Mouse (Mus musculus): ENCODE measurements at regions not wholly inside any gene's neighbourhood (a gene's known extent, or its start where the extent isn't known, plus 50 kb on each side); places are given as distances from the start of the nearest gene placed in this dataset.

DNA sequence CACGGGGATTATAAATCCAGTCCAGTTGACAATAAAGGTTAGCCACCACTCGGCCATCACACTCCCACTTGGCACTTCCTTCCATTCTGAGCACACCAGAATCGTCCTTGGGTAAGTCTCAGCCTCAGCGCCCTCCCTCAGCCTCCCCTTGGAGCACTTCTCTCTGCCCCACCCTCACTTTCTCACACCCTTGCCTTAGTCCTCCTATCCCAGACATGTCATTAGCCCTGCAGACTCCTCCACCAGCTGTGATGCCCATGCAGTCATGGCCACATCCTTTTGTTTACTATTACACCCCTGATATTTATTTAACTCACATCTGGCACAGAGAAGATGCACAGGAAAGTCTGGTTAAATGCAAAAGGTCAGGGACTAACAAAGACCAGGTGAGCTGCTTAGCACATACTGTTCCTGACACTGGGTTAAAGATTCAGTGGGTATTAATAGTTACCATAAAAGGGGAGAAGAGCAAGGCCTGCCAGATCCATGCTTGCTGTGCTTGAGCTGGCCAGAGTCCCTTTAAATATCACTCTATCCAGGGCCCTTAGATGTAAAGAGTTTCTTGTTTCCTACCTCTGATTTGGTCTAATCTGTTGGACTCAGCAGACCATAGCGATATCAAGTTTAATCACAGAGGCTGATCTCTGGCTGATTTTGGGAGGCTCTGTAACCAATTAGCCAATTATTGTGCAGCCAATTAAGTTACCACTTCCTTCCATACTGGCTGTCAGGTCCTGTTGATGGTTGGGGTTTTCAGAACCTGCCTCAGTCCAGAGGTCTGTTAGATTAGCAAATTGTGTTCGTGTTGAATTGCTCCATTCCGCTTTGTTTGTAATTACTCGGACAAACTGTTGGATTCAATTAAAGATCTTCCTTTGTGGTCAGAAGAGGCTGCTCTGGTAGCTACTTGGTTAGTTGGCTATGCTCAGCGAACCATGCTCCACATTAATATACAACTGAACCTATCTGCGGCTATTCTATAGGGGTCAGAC lies 518.0 kb upstream of the Tmem132c start:
- DNase-seq (ENCODE audit: low read depth, low spot score) = no peak

DNA sequence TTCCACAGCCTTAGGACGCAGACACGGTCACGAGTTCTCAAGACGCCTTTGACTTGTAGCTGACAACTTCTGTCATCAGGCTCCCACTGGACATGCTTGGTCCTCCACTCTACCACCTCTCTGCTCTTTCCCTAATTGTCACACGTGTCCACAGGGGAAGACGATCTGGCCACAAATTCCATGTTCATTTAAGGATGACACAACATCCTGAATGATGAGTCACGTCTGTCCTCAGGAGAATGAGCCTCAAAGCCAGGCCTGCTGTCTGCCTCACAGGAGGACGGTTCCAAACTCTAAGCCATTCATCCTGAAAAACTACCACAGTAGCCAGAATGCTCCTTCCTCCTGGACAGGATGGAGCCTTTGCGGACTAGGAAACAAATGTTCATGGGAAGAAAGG lies 517.3 kb upstream of the Tmem132c start:
- no peak for DNase-seq (ENCODE audit: low read depth, low spot score)

DNA sequence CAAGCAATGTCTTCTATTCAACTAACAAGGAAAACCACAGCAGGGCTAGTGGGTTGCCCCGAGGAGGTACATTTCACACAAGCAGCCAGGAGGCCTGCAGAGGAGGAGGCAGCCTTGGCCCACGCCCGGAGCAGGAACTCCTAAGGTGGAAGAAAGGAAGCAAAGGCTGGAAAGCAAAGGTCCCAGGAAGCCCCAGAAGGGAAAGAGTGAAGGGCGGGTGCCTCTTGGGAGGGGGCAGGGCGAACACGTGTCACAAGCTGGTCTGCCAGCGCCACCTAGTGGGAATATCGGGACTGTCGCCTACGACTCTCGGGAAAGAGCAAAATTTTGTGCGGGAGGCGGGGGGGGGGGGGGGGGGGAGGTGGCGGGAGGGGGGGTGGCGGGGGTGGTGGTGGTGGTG lies 508.1 kb upstream of the Tmem132c start:
- DNase-seq (ENCODE audit: low read depth, low spot score) = peak; percentile 1

DNA sequence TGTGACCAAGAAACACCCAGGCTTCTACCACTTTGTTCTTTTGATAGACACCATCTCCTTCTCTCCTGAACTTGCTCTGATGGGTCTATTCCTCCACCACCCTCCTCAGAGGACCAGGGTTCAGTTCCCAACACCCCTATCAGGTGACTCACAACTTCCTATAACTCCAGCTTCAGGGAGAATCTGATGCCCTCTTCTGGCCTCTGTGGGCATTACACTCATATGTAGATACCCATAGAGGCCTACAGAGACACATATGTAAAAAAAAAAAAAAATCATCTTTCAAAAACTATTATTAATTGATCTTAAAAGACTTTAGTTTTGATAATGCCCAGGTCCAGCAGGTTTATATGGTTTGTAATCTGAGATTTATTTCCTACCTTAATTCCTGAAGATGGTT lies 505.9 kb upstream of the Tmem132c start:
- DNase-seq (ENCODE audit: low read depth, low spot score) = no peak

DNA sequence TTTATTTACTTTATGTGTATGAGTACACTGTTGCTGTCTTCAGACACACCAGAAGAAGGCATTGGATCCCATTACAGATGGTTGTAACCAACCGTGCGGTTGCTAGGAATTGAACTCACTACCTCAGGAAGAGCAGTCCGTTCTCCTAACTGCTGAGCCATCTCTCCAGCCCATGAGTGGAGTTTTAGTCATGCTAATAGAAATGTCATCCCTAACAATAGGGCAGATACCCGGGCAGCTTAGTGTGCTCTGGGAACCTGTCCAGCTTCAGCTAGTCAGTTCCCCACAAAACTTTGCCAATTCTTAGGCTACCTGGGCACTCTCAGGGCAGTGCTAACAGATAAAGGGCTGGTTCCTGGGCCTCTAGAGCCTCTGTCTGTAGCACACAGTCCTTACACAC lies 503.9 kb upstream of the Tmem132c start:
- no peak for DNase-seq (ENCODE audit: low read depth, low spot score)

DNA sequence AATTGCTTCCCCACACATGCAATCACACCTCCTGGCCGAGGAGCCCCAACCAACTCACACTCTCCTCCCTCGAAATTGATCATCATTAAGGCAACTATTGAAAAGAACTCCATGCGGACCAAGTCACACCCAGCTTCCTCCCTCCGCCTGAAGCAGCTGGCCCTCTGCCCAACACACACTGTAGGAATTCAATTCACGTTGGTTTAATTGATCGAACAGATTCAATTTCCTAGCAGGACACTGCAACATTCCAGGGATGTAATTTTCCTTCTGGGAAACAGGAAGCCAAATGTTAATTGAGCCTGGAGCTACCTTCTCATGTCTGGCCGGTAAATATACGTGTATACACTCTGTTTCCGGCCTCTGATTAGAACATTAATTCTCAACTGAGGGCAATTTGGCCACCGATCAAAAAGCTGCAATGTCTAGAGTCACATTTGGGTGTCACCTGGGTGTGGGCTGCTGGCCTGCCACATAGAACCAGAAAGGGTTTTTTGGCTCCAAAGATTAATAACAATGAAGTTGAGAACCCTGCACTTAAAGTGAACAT lies 500.7 kb upstream of the Tmem132c start:
- DNase-seq (ENCODE audit: low read depth, low spot score) = no peak

DNA sequence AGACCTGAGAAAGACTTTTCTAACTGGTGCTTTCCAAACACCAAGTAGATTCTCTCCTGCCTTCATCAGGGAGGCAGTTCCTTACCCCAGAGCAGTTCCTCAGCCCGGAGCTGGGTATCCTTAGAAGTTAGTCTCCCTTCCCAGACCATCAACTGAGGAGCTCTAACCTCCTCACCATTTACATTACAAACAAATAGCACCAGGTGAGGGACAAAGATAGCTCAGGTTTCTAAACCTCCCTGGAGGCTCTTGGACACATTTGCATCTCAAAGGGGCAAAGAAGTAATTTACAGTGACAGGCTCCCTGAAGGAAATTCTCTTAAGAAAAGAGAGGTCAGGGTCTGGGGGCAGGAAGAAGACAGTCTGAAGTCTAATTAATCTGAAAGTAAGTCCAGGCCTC lies 486.5 kb upstream of the Tmem132c start:
- DNase-seq (ENCODE audit: low read depth, low spot score) = no peak

DNA sequence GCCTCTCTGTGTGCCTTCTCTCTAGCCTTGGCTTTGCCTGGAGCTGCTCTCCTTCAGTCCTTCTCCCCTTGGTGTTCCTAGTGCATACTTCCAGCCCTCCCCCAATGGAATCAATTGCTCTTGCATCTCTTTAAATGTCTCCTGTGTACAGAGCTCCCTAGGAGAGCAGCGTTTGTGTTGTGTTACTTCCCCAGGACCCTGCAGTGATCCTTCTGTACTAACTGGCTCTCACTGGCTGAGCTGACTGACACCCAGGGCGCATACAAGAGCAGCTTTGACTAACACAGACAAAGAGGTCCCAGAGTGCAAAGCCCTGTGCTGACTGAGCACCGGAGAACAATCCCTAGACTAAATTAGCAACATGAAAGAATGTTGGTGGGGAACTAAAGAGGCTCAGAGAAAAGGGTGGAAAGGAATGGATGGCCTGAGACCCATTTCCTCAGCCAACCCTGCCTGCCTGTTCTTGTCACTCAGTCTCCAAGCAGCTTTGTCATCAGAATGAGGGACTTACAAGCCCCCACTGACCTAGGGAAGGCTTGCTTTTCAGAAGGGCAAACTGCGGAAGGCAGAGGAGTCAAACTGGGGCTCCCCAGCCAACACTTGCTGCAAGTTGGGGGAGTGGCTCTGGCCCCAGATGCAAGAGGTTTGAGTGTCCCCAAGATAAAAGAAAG lies 476.4 kb upstream of the Tmem132c start:
- no peak for DNase-seq (ENCODE audit: low read depth, low spot score)

DNA sequence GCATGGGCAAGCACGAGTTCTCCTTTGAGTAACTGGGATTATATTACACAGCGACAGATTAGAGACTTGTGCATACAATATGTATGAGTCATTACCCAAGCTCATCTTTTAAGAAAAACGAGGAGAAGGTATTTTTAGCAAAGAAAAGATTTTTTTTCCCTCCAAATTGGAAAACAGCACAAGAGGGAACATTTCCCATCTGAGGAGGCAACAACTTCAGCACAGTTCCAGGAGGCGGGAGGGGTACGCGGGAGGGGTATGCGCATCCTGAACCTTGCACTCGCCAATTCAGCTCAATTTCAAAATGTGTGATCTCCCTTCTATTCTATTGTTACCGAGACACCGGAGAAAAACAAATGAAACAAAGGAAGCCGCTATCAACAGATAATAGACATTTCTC lies 472.6 kb upstream of the Tmem132c start:
- DNase-seq (ENCODE audit: low read depth, low spot score) = no peak

DNA sequence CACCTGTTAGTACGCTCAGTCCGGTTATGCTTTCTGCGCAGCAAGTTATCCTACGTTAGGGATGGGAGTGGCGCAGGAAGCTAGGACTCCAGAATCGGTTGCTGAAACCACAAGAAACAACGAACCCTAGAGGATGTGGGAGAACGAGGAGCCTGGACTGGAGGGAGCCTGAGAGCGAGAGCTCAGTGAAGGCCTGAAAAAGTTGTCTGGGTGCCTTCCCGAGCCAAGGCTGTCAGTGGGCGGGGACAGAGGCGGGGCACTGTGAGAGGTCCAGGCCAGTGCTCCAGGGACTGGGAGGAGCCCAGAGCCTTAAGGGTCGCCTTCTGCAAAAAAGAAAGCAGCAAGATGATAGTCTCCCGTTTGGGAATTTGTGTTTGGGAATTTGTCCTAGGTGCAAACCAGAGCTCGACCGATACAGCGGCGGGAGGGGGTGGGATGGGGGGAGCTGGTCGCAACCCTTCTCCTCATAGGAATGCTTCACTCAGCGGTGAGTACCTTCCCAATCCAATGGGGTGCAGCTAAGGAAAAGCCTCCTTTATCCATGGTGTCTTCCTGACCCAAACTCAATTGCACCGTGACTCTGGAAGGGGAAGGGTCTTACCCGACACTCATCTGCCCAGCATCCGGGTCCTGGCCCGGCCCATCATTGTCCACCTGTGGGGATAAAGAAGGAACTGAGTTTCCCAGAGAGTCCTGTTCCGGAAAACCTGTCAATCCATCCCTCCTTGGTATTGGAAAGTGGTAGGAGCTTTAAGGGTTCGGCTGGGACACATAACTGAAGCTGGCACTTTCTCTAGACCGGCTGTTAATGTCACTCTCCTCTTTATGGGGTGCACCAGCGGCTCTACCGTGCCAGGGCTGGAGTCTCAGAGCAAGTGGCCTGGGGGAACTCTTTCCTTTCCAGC lies 453.6 kb upstream of the Tmem132c start:
- DNase-seq (ENCODE audit: low read depth, low spot score) = no peak

DNA sequence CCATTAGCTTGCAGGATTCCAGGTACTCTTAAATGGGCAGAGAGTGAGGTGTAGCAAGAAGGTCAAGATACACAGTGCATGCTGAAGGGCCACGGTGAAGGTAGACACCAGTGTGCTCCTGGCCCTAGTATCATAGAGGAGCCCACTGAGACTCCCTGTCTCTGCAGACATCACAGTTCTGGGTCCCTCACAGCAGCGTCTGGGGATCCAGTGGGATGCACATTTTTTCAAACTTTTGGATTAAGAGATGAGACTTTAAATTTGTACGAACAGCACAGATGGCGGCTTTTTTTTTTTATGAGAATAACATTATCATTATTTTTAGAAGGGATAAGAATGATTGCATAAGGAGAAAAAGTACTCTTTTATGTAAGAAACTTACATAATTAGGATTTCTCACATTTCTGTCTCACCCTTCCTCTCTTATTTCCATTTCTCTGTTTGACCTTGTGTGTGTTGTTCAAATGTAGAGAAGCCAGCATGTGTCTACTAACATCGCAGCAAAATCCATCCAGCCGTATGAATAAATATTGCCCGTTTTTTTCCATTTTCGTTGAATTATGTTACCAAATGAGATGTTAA lies 441.8 kb upstream of the Tmem132c start:
- no peak for DNase-seq (ENCODE audit: low read depth, low spot score)

DNA sequence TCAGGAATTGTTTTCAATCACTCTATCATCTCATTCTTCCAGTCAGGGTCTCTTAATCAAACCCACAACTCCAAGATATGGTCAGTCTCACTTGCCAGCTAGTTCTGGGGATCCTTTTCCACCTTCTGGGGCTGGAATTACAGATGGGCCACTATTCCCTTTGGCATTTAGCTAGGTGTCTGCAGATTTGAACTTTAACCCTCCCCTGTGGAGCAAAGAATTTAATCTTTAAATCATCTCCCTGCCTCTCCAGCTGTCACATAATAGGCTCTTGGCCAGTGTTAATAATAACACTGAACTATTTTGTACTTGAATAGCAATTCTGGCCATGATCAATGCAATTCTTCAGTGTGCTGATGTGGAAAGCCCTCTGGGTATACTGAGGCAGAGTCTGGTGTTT lies 435.0 kb upstream of the Tmem132c start:
- DNase-seq (ENCODE audit: low read depth, low spot score) = no peak

DNA sequence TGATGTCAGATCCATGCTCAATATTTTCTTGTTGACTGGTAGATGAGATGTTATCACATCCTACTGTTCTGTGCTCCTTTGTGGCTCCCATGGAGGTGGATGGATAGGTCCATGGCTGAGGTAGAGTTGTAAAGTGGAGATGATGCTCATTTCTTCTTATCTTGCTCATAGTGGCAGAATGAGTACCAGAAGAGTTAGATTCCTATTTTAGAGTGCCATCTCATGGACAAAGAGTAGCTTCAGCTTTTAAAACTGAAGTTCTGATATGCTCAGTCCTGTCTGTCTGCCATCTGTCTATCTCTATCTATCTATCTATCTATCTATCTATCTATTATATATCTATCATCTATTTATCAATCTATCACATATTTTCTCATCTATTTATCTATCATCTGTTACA lies 425.5 kb upstream of the Tmem132c start:
- no peak for DNase-seq (ENCODE audit: low read depth, low spot score)

DNA sequence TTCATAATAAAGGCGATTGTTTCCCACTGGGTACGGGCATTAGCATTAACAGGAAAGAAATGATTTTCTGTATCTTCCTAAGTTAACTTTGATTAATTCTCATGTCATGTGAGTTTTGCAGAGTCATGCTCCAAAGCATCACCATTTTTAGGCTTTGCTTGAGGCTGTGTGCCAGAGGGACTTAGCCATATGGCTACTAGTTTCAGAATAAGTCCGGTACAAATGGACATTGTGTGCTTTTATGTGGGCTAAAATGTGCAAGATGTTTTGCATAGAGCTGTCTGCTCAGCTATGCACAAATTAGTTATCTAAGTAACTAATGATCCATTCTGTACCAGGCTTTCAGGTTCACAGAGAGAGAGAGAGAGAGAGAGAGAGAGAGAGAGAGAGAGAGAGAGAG lies 406.2 kb upstream of the Tmem132c start:
- DNase-seq (ENCODE audit: low read depth, low spot score) = no peak

DNA sequence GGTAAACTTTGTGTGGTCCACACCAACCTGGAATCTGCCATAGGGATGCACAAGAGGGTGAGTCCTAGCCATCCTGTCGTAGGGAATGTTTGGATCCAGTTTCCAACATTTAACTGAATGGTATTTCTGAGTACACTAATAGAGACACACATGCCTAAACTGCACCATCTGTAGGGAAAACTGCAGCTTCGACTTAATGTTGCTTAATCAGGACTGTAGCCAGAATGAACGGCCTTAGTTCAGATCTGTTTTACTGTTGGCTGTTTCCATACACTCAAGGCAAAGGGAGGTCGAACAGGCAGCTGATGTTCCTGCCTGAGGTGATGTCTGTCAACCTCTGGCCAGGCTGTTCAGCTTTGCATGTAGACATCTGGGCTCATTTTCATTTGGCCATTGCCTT lies 399.0 kb upstream of the Tmem132c start:
- no peak for DNase-seq (ENCODE audit: low read depth, low spot score)

DNA sequence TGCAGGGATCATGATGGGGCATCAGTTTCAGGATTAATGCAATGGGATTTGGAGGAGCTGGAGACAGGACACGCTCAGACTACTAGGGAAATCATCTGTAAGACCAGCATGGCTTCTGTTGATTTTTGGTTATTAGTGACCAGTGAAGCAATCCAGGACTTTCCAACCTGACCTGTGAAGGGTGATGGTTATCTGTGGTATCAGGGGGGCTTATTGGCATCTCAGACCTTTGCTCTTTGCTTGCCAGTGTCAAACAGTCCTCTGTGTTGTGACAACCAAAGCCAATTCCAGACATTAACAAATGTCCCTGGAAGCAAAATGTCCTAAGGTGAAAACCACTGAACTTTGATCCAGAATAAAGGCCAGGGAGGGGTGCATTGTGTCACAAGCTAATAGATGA lies 379.5 kb upstream of the Tmem132c start:
- DNase-seq (ENCODE audit: low read depth, low spot score) = no peak

DNA sequence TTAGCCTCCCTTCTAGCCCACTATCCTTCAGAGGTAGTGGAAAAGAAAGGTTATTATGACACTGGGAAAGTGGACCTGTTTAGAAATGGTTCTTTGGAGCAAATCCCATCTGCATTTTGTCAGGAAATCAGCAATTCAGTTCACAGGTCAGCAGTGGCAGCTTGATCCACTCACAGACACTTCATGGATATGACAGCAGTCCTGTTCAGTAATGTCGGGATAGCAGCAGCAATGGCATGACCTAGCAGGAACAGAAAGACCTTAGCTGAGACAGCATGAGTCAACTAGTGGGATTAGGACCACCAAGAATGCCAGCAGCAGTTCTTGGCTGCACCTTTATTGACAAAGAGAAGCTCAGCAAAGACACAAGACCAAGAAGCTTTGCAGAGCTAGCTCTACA lies 365.8 kb upstream of the Tmem132c start:
- no peak for DNase-seq (ENCODE audit: low read depth, low spot score)

DNA sequence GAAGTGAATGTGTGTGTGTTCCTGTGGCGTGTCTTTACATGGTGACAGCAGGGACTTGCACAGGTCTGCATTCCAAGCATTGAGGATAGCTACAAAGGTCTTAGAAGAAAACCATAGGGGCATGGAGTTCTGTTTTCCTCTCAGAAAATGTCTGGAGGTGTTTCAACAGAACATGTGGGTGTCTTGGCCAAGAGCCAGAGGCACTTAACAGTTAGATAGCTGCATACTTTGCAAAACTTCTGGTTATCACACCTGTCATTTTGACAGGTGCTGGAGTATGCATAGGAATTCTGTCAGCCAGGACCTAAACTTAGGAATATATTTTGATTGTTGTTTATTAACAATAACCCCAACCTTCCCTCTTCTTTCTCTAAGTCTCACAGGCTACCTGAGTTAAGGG lies 350.9 kb upstream of the Tmem132c start:
- no peak for DNase-seq (ENCODE audit: low read depth, low spot score)

DNA sequence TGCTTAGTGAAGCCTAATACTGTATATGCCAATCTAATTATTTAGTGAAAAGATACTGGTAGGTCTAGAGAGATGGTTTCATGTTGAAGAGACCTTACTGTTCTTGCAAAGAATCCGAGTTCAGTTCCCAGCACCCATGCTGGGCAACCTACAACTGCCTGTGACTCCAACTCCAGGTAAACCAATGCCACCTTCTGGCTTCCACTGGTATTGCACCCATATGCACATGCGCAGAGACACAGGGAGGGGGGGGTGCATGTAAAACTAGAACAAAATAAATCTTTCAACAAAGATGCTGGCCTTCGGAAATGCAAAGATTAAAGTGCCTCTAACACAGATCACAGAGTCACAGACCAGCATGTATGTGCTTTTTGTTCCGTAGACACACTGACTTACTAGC lies 348.5 kb upstream of the Tmem132c start:
- DNase-seq (ENCODE audit: low read depth, low spot score) = no peak

DNA sequence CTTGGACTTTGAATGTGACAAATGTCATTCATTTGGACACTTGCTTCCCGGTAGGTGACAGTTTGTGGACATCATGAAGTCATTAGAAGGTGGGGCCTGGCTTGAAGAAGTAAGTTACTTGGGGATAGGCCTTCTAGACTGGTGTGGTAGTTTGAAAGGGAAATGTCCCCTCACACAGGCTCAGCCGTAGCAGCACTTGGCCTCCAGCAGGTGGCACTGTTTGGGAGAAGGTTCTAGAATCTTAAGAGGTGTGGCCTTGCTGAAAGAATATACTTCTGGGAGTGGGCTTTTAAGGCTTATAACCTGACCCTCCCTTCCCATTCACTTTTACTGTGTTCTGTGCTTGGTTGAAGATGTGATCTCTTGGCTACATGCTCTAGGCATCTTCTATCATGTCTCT lies 331.5 kb upstream of the Tmem132c start:
- no peak for DNase-seq (ENCODE audit: low read depth, low spot score)

DNA sequence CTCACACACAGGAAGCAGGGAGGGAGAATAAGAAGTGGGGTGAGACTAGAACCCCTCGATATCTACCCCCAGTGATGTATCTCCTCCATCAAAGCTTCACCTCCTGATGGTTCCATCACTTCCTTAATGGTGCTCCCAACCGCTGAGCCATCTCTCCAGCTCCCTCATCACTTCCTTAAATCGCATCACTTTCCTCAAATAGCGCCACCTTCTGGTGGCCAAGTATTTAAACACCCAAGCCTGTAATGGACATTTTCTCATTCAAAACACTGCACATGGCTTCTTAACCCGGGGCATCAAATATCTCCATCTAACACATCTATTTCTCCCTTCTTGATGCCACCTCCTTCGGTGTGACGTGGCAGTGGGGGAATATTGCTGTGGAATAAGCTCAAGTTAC lies 324.3 kb upstream of the Tmem132c start:
- DNase-seq (ENCODE audit: low read depth, low spot score) = no peak

Data from CD4-positive, CD25-positive, alpha-beta regulatory T cell, adult 2 months (primary cell).